15 mouse cellular contexts compared by ENCODE assay signal in the genomic region with DNA sequence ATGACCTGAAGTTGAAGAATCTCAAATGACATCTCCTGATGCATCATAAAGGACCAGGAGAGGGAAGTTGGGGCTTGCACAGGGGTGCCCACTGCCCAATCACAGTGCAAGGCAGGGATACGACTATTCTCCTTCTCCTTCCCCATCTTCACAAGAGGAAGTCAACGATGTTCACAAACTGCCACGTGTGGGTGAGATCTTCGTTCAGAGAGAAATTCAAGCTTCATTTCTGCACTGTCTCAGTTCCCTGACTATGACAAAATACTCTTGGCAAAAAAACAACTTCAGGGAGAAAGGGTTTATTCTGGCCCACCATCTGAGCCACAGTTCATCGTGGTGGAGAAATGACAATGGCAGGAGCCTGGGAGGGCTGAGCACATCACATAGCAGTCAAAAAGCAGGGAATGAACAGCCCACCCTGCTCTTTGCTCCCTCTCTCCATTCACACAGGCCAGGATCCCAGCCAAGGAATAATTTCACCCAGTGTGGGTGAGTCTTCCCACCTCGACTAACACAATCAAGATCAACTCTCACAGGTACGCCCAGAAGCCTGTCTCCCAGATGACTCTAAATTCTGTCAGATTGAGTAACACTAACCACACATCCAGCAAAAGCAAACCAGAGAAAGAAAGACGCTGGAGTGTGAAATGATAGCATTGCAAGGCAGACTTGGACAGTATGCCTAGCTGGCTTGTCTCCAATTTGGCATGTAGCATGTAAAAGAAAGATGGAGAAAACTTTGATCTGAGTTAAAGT. TPM values are rescaled to one million over a fixed set of nuclear protein-coding genes. Genes with fewer than 3 reads are reported as not detected.
DNase-seq lines count a peak whose midpoint lies in the region; ATAC-seq and TF ChIP-seq lines count a peak whose summit lies in the region.
"Had no signal": no experiment of that assay in that cellular context is flagged by ENCODE, and none has a peak within 500 bp of the region (broad histone marks: within the 10 kb centered on the region; RNA-seq: fewer than 3 reads in every experiment).

No protein-coding gene starts in this region.

- H3K27me3 ChIP-seq in forebrain, embryonic 14.5 days (replicated peaks; ENCODE audit: control insufficient read depth, insufficient read depth, low read length), result no peaks in the 10 kb centered on the region
- H3K27me3 ChIP-seq in forebrain, embryonic 13.5 days, result no peaks in the 10 kb centered on the region
- H3K27me3 ChIP-seq in liver, adult 2 months (ENCODE audit: control insufficient read depth, insufficient read depth, low read length), result no peaks in the 10 kb centered on the region
- no peaks in the 10 kb centered on the region for H3K27me3 ChIP-seq in lung, embryonic 14.5 days (ENCODE audit: insufficient read depth, low read length)
- H3K27me3 ChIP-seq: limb, embryonic 12.5 days; midbrain, embryonic 12.5 days had no signal

- no peak for ATAC-seq in forebrain, embryonic 14.5 days
- ATAC-seq in forebrain, embryonic 13.5 days, result no peak
- peak; percentile 81 for ATAC-seq in lung, embryonic 14.5 days (ENCODE audit: insufficient read depth)
- ATAC-seq in cerebellum, adult (ENCODE audit: insufficient number of reproducible peaks, low FRiP score, low TSS enrichment), result no peak
- ATAC-seq: Patski had no signal

- no peaks in the 10 kb centered on the region for H3K36me3 ChIP-seq in forebrain, embryonic 14.5 days (ENCODE audit: control insufficient read depth, insufficient read depth, low read length)
- H3K36me3 ChIP-seq in forebrain, embryonic 13.5 days (ENCODE audit: poor library complexity, severe bottlenecking), result no peaks in the 10 kb centered on the region
- no peaks in the 10 kb centered on the region for H3K36me3 ChIP-seq in liver, adult 2 months (ENCODE audit: control insufficient read depth, insufficient read depth, low read length)
- no peaks in the 10 kb centered on the region for H3K36me3 ChIP-seq in lung, embryonic 14.5 days (ENCODE audit: insufficient read depth)
- H3K36me3 ChIP-seq: limb, embryonic 12.5 days; midbrain, embryonic 12.5 days had no signal

- WGBS in forebrain, embryonic 14.5 days, result 85% methylated on average over 8 of the region's 8 CpGs
- WGBS in forebrain, embryonic 13.5 days, result 89% methylated on average over 8 of the region's 8 CpGs
- 72% methylated on average over 8 of the region's 8 CpGs for WGBS in liver, adult 2 months
- WGBS in lung, embryonic 14.5 days, result 34% methylated on average over 8 of the region's 8 CpGs

- H3K79me2 ChIP-seq in liver, adult 2 months (ENCODE audit: control insufficient read depth, insufficient read depth, low read length), result no peaks in the 10 kb centered on the region

- no peak overlapping the region for H3K9ac ChIP-seq in forebrain, embryonic 14.5 days (ENCODE audit: low read length)
- H3K9ac ChIP-seq in forebrain, embryonic 13.5 days, result no peak overlapping the region
- no peak overlapping the region for H3K9ac ChIP-seq in liver, adult 2 months (ENCODE audit: low read depth, low read length)
- H3K9ac ChIP-seq in lung, embryonic 14.5 days, result no peak overlapping the region
- H3K9ac ChIP-seq: limb, embryonic 12.5 days; midbrain, embryonic 12.5 days had no signal

- no peak overlapping the region for H3K27ac ChIP-seq in forebrain, embryonic 14.5 days (ENCODE audit: low read depth, low read length)
- no peak overlapping the region for H3K27ac ChIP-seq in forebrain, embryonic 13.5 days
- H3K27ac ChIP-seq in liver, adult 2 months (replicated peaks; ENCODE audit: insufficient read depth, low read depth, low read length), result no peak overlapping the region
- H3K27ac ChIP-seq in lung, embryonic 14.5 days (ENCODE audit: low read depth), result peak overlapping the region; percentile 61; the same call in 1 of the 2 replicates
- H3K27ac ChIP-seq: limb, embryonic 12.5 days; midbrain, embryonic 12.5 days had no signal

- no peak for TF ChIP-seq POLR2A in liver, adult 2 months (IDR thresholded peaks at IDR 0.05; ENCODE audit: extremely low read depth, insufficient read depth, low read length)

- H3K9me3 ChIP-seq in forebrain, embryonic 14.5 days (replicated peaks; ENCODE audit: control insufficient read depth, low read length), result 0 out of 2 replicates have a peak, but pooled peaks cover 3% of the 10 kb centered on the region
- no peaks in the 10 kb centered on the region; the same call in 1 of the 2 replicates for H3K9me3 ChIP-seq in forebrain, embryonic 13.5 days (replicated peaks)
- no peaks in the 10 kb centered on the region; the same call in 1 of the 2 replicates for H3K9me3 ChIP-seq in lung, embryonic 14.5 days (ENCODE audit: low read depth, low read length)

- DNase-seq in forebrain, embryonic 14.5 days (ENCODE audit: low spot score), result peak; percentile 47
- DNase-seq in liver, adult 2 months (ENCODE audit: extremely low read depth, low read depth, low spot score), result peak; percentile 3
- DNase-seq in liver, result no peak
- peak; percentile 94 for DNase-seq in lung, embryonic 14.5 days
- peak; percentile 44 for DNase-seq in right cerebral cortex, postnatal 4 days
- no peak for DNase-seq in gastrocnemius, postnatal 25 days
- DNase-seq: B cell, adult 2 months; kidney, adult 9 months had no signal

- H3K4me1 ChIP-seq in forebrain, embryonic 14.5 days (ENCODE audit: control insufficient read depth, insufficient read depth, low read length), result no peaks in the 10 kb centered on the region
- H3K4me1 ChIP-seq in forebrain, embryonic 13.5 days, result no peaks in the 10 kb centered on the region
- no peaks in the 10 kb centered on the region for H3K4me1 ChIP-seq in liver, adult 2 months (ENCODE audit: control insufficient read depth, insufficient read depth, low read length)
- no peaks in the 10 kb centered on the region for H3K4me1 ChIP-seq in lung, embryonic 14.5 days (ENCODE audit: insufficient read depth)
- H3K4me1 ChIP-seq: limb, embryonic 12.5 days; midbrain, embryonic 12.5 days had no signal

- no peak overlapping the region for H3K4me3 ChIP-seq in forebrain, embryonic 14.5 days (ENCODE audit: low read depth, low read length)
- no peak overlapping the region for H3K4me3 ChIP-seq in forebrain, embryonic 13.5 days
- no peak overlapping the region for H3K4me3 ChIP-seq in liver, adult 2 months (ENCODE audit: insufficient read depth, low read depth, low read length)
- no peak overlapping the region for H3K4me3 ChIP-seq in lung, embryonic 14.5 days (ENCODE audit: low read depth, low read length)
- H3K4me3 ChIP-seq: limb, embryonic 12.5 days; midbrain, embryonic 12.5 days had no signal

- no peak for TF ChIP-seq CTCF in liver, adult 2 months (IDR thresholded peaks at IDR 0.05; ENCODE audit: low read depth, low read length)
- TF ChIP-seq CTCF in lung, embryonic 14.5 days (IDR thresholded peaks at IDR 0.05; ENCODE audit: low read depth), result no peak

- H3K4me2 ChIP-seq in forebrain, embryonic 14.5 days (ENCODE audit: low read length), result no peak overlapping the region
- no peak overlapping the region for H3K4me2 ChIP-seq in forebrain, embryonic 13.5 days
- H3K4me2 ChIP-seq in lung, embryonic 14.5 days, result no peak overlapping the region
- H3K4me2 ChIP-seq: limb, embryonic 12.5 days; midbrain, embryonic 12.5 days had no signal

RNA-seq across cellular contexts. Expression of gene Cav3, which starts 35.4 kb away (rescaled TPM):
- not detected in 2 replicates for polyA plus RNA-seq in forebrain, embryonic 14.5 days (2014; fragmentation: Nextera tagmentation; extraction: Ambion mirVana)
- 0.15 TPM in 1 of 2 replicates, not detected in the other for polyA plus RNA-seq in forebrain, embryonic 13.5 days (2015; fragmentation: Nextera tagmentation; extraction: Ambion mirVana)
- total RNA-seq in liver, adult 2 months (2014; rRNA removed), result 0.18 TPM in 1 of 2 replicates, not detected in the other
- not detected in 2 replicates for polyA plus RNA-seq in liver, adult 2 months (2012; rRNA removed)
- 0.63 and 2.2 TPM in 2 replicates for polyA plus RNA-seq in lung, embryonic 14.5 days (2014; fragmentation: Nextera tagmentation; extraction: Ambion mirVana)
- total RNA-seq in gastrocnemius, postnatal 25 days (2021), result 100 to 1,000 TPM in 1 of 2 experiments, 10 to 100 TPM in 1; 82.3 to 109 TPM
- total RNA-seq: common myeloid progenitor, adult 5-6 weeks had no signal
- polyA plus RNA-seq: midbrain, embryonic 12.5 days; Patski had no signal

RNA-seq across cellular contexts. Expression of gene Ssu2, which starts 36.1 kb away (rescaled TPM):
- 0.11 TPM in 1 of 2 replicates, not detected in the other for polyA plus RNA-seq in forebrain, embryonic 14.5 days (2014; fragmentation: Nextera tagmentation; extraction: Ambion mirVana)
- not detected in 2 replicates for polyA plus RNA-seq in forebrain, embryonic 13.5 days (2015; fragmentation: Nextera tagmentation; extraction: Ambion mirVana)
- not detected in 2 replicates for total RNA-seq in liver, adult 2 months (2014; rRNA removed)
- polyA plus RNA-seq in liver, adult 2 months (2012; rRNA removed), result not detected in 2 replicates
- 2.4 and 2.8 TPM in 2 replicates for polyA plus RNA-seq in lung, embryonic 14.5 days (2014; fragmentation: Nextera tagmentation; extraction: Ambion mirVana)
- 1 to 10 TPM in 1 of 2 experiments, under 1 TPM in 1; 0.78 to 1.4 TPM for total RNA-seq in gastrocnemius, postnatal 25 days (2021)
- total RNA-seq: common myeloid progenitor, adult 5-6 weeks had no signal
- polyA plus RNA-seq: neural tube, embryonic 14.5 days; Patski had no signal

Comparison
In these comparisons a context has a peak if more than half of its experiments do, and no peak if none do; other contexts are left out.
1. DNase-seq: peak in forebrain, embryonic 14.5 days (single experiment), liver, adult 2 months (single experiment), lung, embryonic 14.5 days (single experiment) and right cerebral cortex, postnatal 4 days (single experiment); none in liver (single experiment) and gastrocnemius, postnatal 25 days (single experiment).